Mouse (Mus musculus): Measurements from ENCODE around the gene Cox8b.

Gene Cox8b

GRCm38 (mm10) chr7:140877364-140877763 is 22.9 kb downstream of the Cox8b start:
- CTCF ChIA-PET: no interaction called here

- CTCF ChIA-PET: no interaction called here
Observed at GRCm38 (mm10) chr7:140874224-140874623, 26.0 kb downstream of the Cox8b start.

- CTCF ChIA-PET: no interaction called here
Observed at GRCm38 (mm10) chr7:140864761-140865160, 35.5 kb downstream of the Cox8b start.

- CTCF ChIA-PET: no interaction called here
Observed at GRCm38 (mm10) chr7:140860728-140861127, 39.5 kb downstream of the Cox8b start.

- CTCF ChIA-PET: no interaction called here
Observed at GRCm38 (mm10) chr7:140859997-140860396, 40.2 kb downstream of the Cox8b start.

GRCm38 (mm10) chr7:140858746-140859145 is 41.5 kb downstream of the Cox8b start:
- CTCF ChIA-PET: interaction anchor here (0.6 kb wide), 1 partner anchor 14 kb away, joined by 3 read pairs; no protein-coding TSS in a partner anchor

- CTCF ChIA-PET: no interaction called here
Observed at GRCm38 (mm10) chr7:140857550-140858505, 42.4 kb downstream of the Cox8b start, which contains the start of gene Bet1l. TSS of gene Bet1l (minus strand) at chr7:140857577.

GRCm38 (mm10) chr7:140856785-140857549 is 43.3 kb downstream of the Cox8b start, which contains the start of gene Ric8a:
TSS of gene Ric8a (plus strand) at chr7:140856957.
- CTCF ChIA-PET: no interaction called here

- CTCF ChIA-PET: no interaction called here
Observed at GRCm38 (mm10) chr7:140855860-140856784, 44.1 kb downstream of the Cox8b start, which contains the start of gene Gm45785. TSS of gene Gm45785 (minus strand) at chr7:140856331.

- CTCF ChIA-PET: no interaction called here
Observed at GRCm38 (mm10) chr7:140855181-140855580, 45.1 kb downstream of the Cox8b start.

- CTCF ChIA-PET: no interaction called here
Observed at GRCm38 (mm10) chr7:140854483-140854882, 45.8 kb downstream of the Cox8b start.

GRCm38 (mm10) chr7:140853386-140853785 is 46.9 kb downstream of the Cox8b start:
- CTCF ChIA-PET: no interaction called here

- CTCF ChIA-PET: no interaction called here
Observed at GRCm38 (mm10) chr7:140851916-140852315, 48.3 kb downstream of the Cox8b start.
